Mouse (Mus musculus) ovary, adult 18-20 months (tissue): ENCODE results near the gene Lrrn4.

Source experiments
- DNase-seq: peaks from one replicate; pipeline ENCODE4 v3.0.0; 2022; ENCODE audit warnings: low spot score, mixed read lengths

Gene Lrrn4

GRCm38 (mm10) chr2:132880844-132881645 lies at the start of gene Lrrn4:
Lrrn4 (minus strand) TSS chr2:132880891.
- no peak for DNase-seq

GRCm38 (mm10) chr2:132928999-132929398 lies 48.3 kb upstream of the Lrrn4 start:
- no peak for DNase-seq

GRCm38 (mm10) chr2:132927871-132928270 lies 47.2 kb upstream of the Lrrn4 start:
- no peak for DNase-seq

GRCm38 (mm10) chr2:132927298-132927697 lies 46.6 kb upstream of the Lrrn4 start:
- DNase-seq = no peak

- no peak for DNase-seq
Measured at GRCm38 (mm10) chr2:132923290-132924085, 42.8 kb upstream of the Lrrn4 start.

- peak; percentile 7 for DNase-seq
Measured at GRCm38 (mm10) chr2:132922076-132922873, 41.6 kb upstream of the Lrrn4 start.

GRCm38 (mm10) chr2:132914785-132915184 lies 34.1 kb upstream of the Lrrn4 start:
- DNase-seq = no peak

GRCm38 (mm10) chr2:132906763-132907162 lies 26.1 kb upstream of the Lrrn4 start:
- DNase-seq = no peak

- DNase-seq = peak; percentile 60
Measured at GRCm38 (mm10) chr2:132904961-132905360, 24.3 kb upstream of the Lrrn4 start.

GRCm38 (mm10) chr2:132903498-132903897 lies 22.8 kb upstream of the Lrrn4 start:
- DNase-seq = peak; percentile 49

GRCm38 (mm10) chr2:132902056-132902455 lies 21.4 kb upstream of the Lrrn4 start:
- DNase-seq = no peak

- DNase-seq = no peak
Measured at GRCm38 (mm10) chr2:132901636-132902035, 20.9 kb upstream of the Lrrn4 start.

- DNase-seq = no peak
Measured at GRCm38 (mm10) chr2:132900596-132900995, 19.9 kb upstream of the Lrrn4 start.

GRCm38 (mm10) chr2:132898211-132898610 lies 17.5 kb upstream of the Lrrn4 start:
- DNase-seq = no peak

- DNase-seq = no peak
Measured at GRCm38 (mm10) chr2:132893826-132894225, 13.1 kb upstream of the Lrrn4 start.

GRCm38 (mm10) chr2:132885312-132885711 lies 4.6 kb upstream of the Lrrn4 start:
- no peak for DNase-seq

- DNase-seq = peak; percentile 11
Measured at GRCm38 (mm10) chr2:132884303-132884967, 3.7 kb upstream of the Lrrn4 start.

- DNase-seq = no peak
Measured at GRCm38 (mm10) chr2:132879261-132880044, 1.2 kb downstream of the Lrrn4 start.

- no peak for DNase-seq
Measured at GRCm38 (mm10) chr2:132876991-132877390, 3.7 kb downstream of the Lrrn4 start.

GRCm38 (mm10) chr2:132873657-132874326 lies 6.9 kb downstream of the Lrrn4 start:
- DNase-seq = no peak
